Mouse (Mus musculus): Measurements from ENCODE around the gene Ttc39b.

DNA sequence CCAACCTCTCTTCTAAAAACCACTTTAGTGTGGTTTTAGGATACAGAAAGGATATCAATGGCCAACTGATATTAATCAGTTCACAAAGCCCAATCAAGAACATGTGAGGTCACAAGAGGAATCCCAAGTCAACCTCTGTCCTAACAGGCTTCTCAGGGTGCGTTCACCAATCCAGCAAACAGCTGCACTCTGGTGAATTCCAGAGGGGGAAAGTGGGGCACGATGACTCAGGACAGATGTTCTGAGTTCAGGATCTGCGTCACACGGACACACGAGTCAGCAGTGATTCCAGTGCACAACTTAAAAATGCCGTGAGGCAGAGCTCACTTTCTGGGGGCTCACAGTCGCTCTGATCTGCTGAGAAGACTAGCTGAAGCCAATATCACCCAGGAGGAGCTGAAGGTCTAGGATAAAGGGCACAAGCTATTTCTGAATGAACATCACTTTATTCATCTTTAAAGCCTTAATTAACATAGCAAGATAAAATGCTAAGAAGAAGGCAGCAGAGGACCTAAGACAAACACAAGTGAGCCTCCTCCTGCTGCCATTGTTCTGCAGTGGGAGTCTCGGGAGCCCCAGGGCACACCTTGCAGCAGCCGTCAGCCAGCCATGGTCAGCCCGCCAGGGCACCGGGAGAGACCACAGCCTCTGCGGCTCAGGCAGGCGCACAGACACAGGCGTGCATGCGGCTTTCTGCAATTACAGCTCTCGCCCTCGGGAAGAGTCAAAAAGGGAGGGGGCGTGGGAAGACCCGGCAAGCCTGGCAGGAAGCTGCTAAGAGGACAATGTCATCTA, 39.9 kb downstream of the Ttc39b start:
- TF ChIP-seq HCFC1 (IDR thresholded peaks at IDR 0.05; ENCODE audit: borderline replicate concordance, insufficient read depth, low read length) = no peak
- no peak for TF ChIP-seq ZC3H11A (IDR thresholded peaks at IDR 0.05; ENCODE audit: borderline replicate concordance, low read depth, low read length)
- TF ChIP-seq ZNF384 (IDR thresholded peaks at IDR 0.05; ENCODE audit: low read depth, low read length) = no peak
- TF ChIP-seq MAFK (IDR thresholded peaks at IDR 0.05; ENCODE audit: insufficient read depth, low read depth, low read length) = no peak
- TF ChIP-seq CHD2 (IDR thresholded peaks at IDR 0.05; ENCODE audit: low read depth, low read length) = no peak
